Mouse (Mus musculus) limb, embryonic 13.5 days (tissue): ENCODE data around the gene Usp21. TPM values are rescaled to one million over a fixed set of nuclear protein-coding genes. Genes with fewer than 3 reads are reported as not detected.
"Not testable (repeated sequence)": the region's sequence is repeated elsewhere in the genome, so short reads cannot be mapped to it uniquely, and the experiment has no call there.

Source experiments
- ATAC-seq: fragments of 200-750 bp; cut with Nextera tagmentation; 2 replicates; pipeline ENCODE4 v1.8.0; 2017; ENCODE audit warnings: low read depth, moderate number of reproducible peaks, moderate TSS enrichment; ENCODE audit not compliant: low FRiP score
- H3K27ac ChIP-seq: fragments of 300-500 bp; sonication (generic); 2 replicates; pipeline ENCODE4 v1.5.1; 2015; ENCODE audit warnings: inconsistent platforms, mild to moderate bottlenecking, moderate library complexity
- H3K27me3 ChIP-seq: fragments of 300-500 bp; sonication (generic); 2 replicates; pipeline ENCODE4 v1.6.1; 2015; ENCODE audit warnings: mild to moderate bottlenecking, inconsistent platforms
- H3K36me3 ChIP-seq: fragments of 300-500 bp; sonication (generic); 2 replicates; pipeline ENCODE4 v1.6.1; 2015; ENCODE audit warnings: inconsistent platforms, mild to moderate bottlenecking, moderate library complexity
- H3K4me1 ChIP-seq: fragments of 300-500 bp; sonication (generic); 2 replicates; pipeline ENCODE4 v1.6.1; 2015; ENCODE audit warnings: inconsistent platforms
- H3K4me2 ChIP-seq: fragments of 300-500 bp; sonication (generic); replicated peaks from 2 replicates; pipeline ENCODE4 v1.6.1; 2015; ENCODE audit warnings: inconsistent platforms, mild to moderate bottlenecking, moderate library complexity
- H3K4me3 ChIP-seq: fragments of 300-500 bp; sonication (generic); 2 replicates; pipeline ENCODE4 v1.5.1; 2015; ENCODE audit warnings: moderate library complexity, mild to moderate bottlenecking, inconsistent platforms
- H3K9ac ChIP-seq: fragments of 300-500 bp; sonication (generic); 2 replicates; pipeline ENCODE4 v1.6.1; 2015; ENCODE audit warnings: mild to moderate bottlenecking, inconsistent platforms
- H3K9me3 ChIP-seq: fragments of 300-500 bp; sonication (generic); 2 replicates; pipeline ENCODE4 v1.6.1; 2016; ENCODE audit warnings: inconsistent platforms
- WGBS: fragments of 180-500 bp; shearing (Covaris S2); methylation state at CpG from one replicate; pipeline ENCODE4 v1.1.7; 2015; 5-methylcytosine and 5-hydroxymethylcytosine counted together
- polyA plus RNA-seq: library from polyadenylated mRNA; unstranded; fragments of >200 nt; fragmentation: Nextera tagmentation; extraction: Ambion mirVana; gene quantifications from 2 replicates; pipeline ENCODE4 v1.2.1, GENCODE M21; 2015

Usp21 gene
- 126 TPM in 2 replicates for polyA plus RNA-seq

GRCm38 (mm10) chr1:171287136-171288081, at the start of gene Usp21:
Gene Usp21 (minus strand): TSS chr1:171287991.
- Histone ChIP-seq H3K4me2 (peak within 1 kb of the TSS; percentile 79), H3K27ac (peak within 1 kb of the TSS; percentile 93), H3K27me3 (no peaks in the 10 kb centered on the region), H3K9ac (peak within 1 kb of the TSS; percentile 96), H3K9me3 (no peaks in the 10 kb centered on the region), H3K36me3 (peaks cover 59% of the 10 kb centered on the region), H3K4me1 (peaks cover 32% of the 10 kb centered on the region), H3K4me3 (peak within 1 kb of the TSS; percentile 90)
- ATAC-seq = peak; percentile 95
- WGBS = under 1% methylated on average over 48 of the region's 49 CpGs

- Histone ChIP-seq H3K27ac (peak overlapping the region; percentile 99), H3K4me1 (peaks cover 45% of the 10 kb centered on the region), H3K36me3 (peaks cover 21% of the 10 kb centered on the region), H3K27me3 (no peaks in the 10 kb centered on the region), H3K9me3 (no peaks in the 10 kb centered on the region), H3K4me2 (peak overlapping the region; percentile 77), H3K4me3 (peak overlapping the region; percentile 79), H3K9ac (peak overlapping the region; percentile 94)
- 0% methylated on average over 4 of the region's 4 CpGs for WGBS
- ATAC-seq = no peak
These were observed 42.4 kb upstream of the Usp21 start for GRCm38 (mm10) chr1:171330216-171330560.

GRCm38 (mm10) chr1:171329433-171330215, 41.8 kb upstream of the Usp21 start:
- peak overlapping the region; percentile 99 for H3K27ac ChIP-seq
- H3K4me1 ChIP-seq = peaks cover 45% of the 10 kb centered on the region
- H3K4me2 ChIP-seq = peak overlapping the region; percentile 77
- H3K9ac ChIP-seq = peak overlapping the region; percentile 94
- ATAC-seq = peak; percentile 92
- under 1% methylated on average over 34 of the region's 61 CpGs for WGBS
- H3K9me3 ChIP-seq = no peaks in the 10 kb centered on the region
- no peaks in the 10 kb centered on the region for H3K27me3 ChIP-seq
- peaks cover 20% of the 10 kb centered on the region for H3K36me3 ChIP-seq
- peak overlapping the region; percentile 79 for H3K4me3 ChIP-seq

- Histone ChIP-seq H3K4me3 (peak within 1 kb of the TSS; percentile 79), H3K36me3 (peaks cover 15% of the 10 kb centered on the region), H3K4me2 (peak within 1 kb of the TSS; percentile 77), H3K27ac (peak within 1 kb of the TSS; percentile 99), H3K9me3 (no peaks in the 10 kb centered on the region), H3K4me1 (peaks cover 45% of the 10 kb centered on the region), H3K9ac (peak within 1 kb of the TSS; percentile 94), H3K27me3 (no peaks in the 10 kb centered on the region)
- peak; percentile 93 for ATAC-seq
- WGBS = under 1% methylated on average over 48 of the region's 48 CpGs
These were observed 41.1 kb upstream of the Usp21 start, which contains the start of gene Dedd for GRCm38 (mm10) chr1:171328839-171329432. Gene Dedd (plus strand): TSS chr1:171329145.

GRCm38 (mm10) chr1:171328244-171328643, 40.5 kb upstream of the Usp21 start:
- Histone ChIP-seq H3K9ac (peak overlapping the region; percentile 94), H3K9me3 (no peaks in the 10 kb centered on the region), H3K27ac (peak overlapping the region; percentile 99), H3K4me2 (peak overlapping the region; percentile 77), H3K4me1 (peaks cover 40% of the 10 kb centered on the region), H3K4me3 (peak overlapping the region; percentile 79), H3K27me3 (no peaks in the 10 kb centered on the region), H3K36me3 (peaks cover 8% of the 10 kb centered on the region)
- no peak for ATAC-seq
- 30% methylated on average over 9 of the region's 9 CpGs for WGBS

GRCm38 (mm10) chr1:171326588-171326987, 38.8 kb upstream of the Usp21 start:
- H3K4me2 ChIP-seq, H3K27me3 ChIP-seq, H3K27ac ChIP-seq, H3K4me3 ChIP-seq, ATAC-seq, H3K36me3 ChIP-seq, H3K9me3 ChIP-seq, H3K9ac ChIP-seq: not testable (repeated sequence)
- 88% methylated on average over 4 of the region's 4 CpGs for WGBS
- H3K4me1 ChIP-seq = peaks cover 29% of the 10 kb centered on the region

- Histone ChIP-seq H3K4me2 (no peak overlapping the region), H3K27me3 (no peaks in the 10 kb centered on the region), H3K4me3 (no peak overlapping the region), H3K9ac (no peak overlapping the region), H3K27ac (no peak overlapping the region), H3K9me3 (no peaks in the 10 kb centered on the region), H3K36me3 (no peaks in the 10 kb centered on the region), H3K4me1 (peaks cover 19% of the 10 kb centered on the region)
- ATAC-seq = no peak
- 72% methylated on average over 2 of the region's 2 CpGs for WGBS
These were observed 37.8 kb upstream of the Usp21 start for GRCm38 (mm10) chr1:171325571-171325970.

- H3K36me3 ChIP-seq = no peaks in the 10 kb centered on the region
- no peak overlapping the region for H3K4me3 ChIP-seq
- H3K27me3 ChIP-seq = no peaks in the 10 kb centered on the region
- WGBS = 77% methylated on average over 1 of the region's 1 CpGs
- H3K9me3 ChIP-seq = no peaks in the 10 kb centered on the region
- H3K9ac ChIP-seq = no peak overlapping the region
- peak; percentile 48; the same call in 1 of the 2 replicates for ATAC-seq
- H3K27ac ChIP-seq = no peak overlapping the region
- no peak overlapping the region for H3K4me2 ChIP-seq
- H3K4me1 ChIP-seq = peaks cover under 1% of the 10 kb centered on the region
These were observed 34.2 kb upstream of the Usp21 start for GRCm38 (mm10) chr1:171322012-171322411.

GRCm38 (mm10) chr1:171321415-171321814, 33.6 kb upstream of the Usp21 start:
- Histone ChIP-seq H3K9ac (no peak overlapping the region), H3K9me3 (no peaks in the 10 kb centered on the region), H3K4me1 (no peaks in the 10 kb centered on the region), H3K27ac (no peak overlapping the region), H3K4me2 (no peak overlapping the region), H3K4me3 (no peak overlapping the region), H3K36me3 (no peaks in the 10 kb centered on the region), H3K27me3 (no peaks in the 10 kb centered on the region)
- ATAC-seq = no peak

- Histone ChIP-seq H3K4me3 (no peak overlapping the region), H3K36me3 (no peaks in the 10 kb centered on the region), H3K4me2 (peak overlapping the region; percentile 21), H3K27me3 (no peaks in the 10 kb centered on the region), H3K9ac (no peak overlapping the region), H3K9me3 (no peaks in the 10 kb centered on the region), H3K4me1 (no peaks in the 10 kb centered on the region), H3K27ac (no peak overlapping the region)
- ATAC-seq = no peak
- WGBS = 19% methylated on average over 5 of the region's 5 CpGs
These were observed 32.4 kb upstream of the Usp21 start for GRCm38 (mm10) chr1:171320151-171320550.

- H3K36me3 ChIP-seq = no peaks in the 10 kb centered on the region
- H3K9ac ChIP-seq = no peak overlapping the region
- no peaks in the 10 kb centered on the region for H3K9me3 ChIP-seq
- peak overlapping the region; percentile 21 for H3K4me2 ChIP-seq
- no peaks in the 10 kb centered on the region for H3K27me3 ChIP-seq
- no peak overlapping the region for H3K27ac ChIP-seq
- no peak overlapping the region for H3K4me3 ChIP-seq
- no peak for ATAC-seq
- no peaks in the 10 kb centered on the region for H3K4me1 ChIP-seq
- 14% methylated on average over 7 of the region's 7 CpGs for WGBS
These were observed 32.0 kb upstream of the Usp21 start for GRCm38 (mm10) chr1:171319748-171320147.

GRCm38 (mm10) chr1:171309321-171309720, 21.5 kb upstream of the Usp21 start:
- H3K4me1 ChIP-seq = no peaks in the 10 kb centered on the region
- no peak overlapping the region for H3K4me3 ChIP-seq
- ATAC-seq = no peak
- WGBS = 73% methylated on average over 2 of the region's 2 CpGs
- H3K27me3 ChIP-seq = no peaks in the 10 kb centered on the region
- no peaks in the 10 kb centered on the region for H3K36me3 ChIP-seq
- no peak overlapping the region for H3K27ac ChIP-seq
- no peak overlapping the region for H3K4me2 ChIP-seq
- H3K9me3 ChIP-seq = no peaks in the 10 kb centered on the region
- no peak overlapping the region for H3K9ac ChIP-seq
